Mouse (Mus musculus) lung, embryonic 15.5 days (tissue): ENCODE measurements at regions not wholly inside any gene's neighbourhood (a gene's known extent, or its start where the extent isn't known, plus 50 kb on each side); places are given as distances from the start of the nearest gene placed in this dataset.
A peak's percentile ranks its signal among the peaks of the same experiment; 100 is the strongest.

ENCODE experiments used
- ATAC-seq: fragments of 200-750 bp; cut with Nextera tagmentation; 2 replicates; pipeline ENCODE4 v1.8.0; 2017; ENCODE audit warnings: moderate number of reproducible peaks, borderline replicate concordance; ENCODE audit not compliant: low FRiP score, low TSS enrichment; ENCODE audit errors: extremely low read depth
- H3K27ac ChIP-seq: fragments of 300-500 bp; sonication (generic); 2 replicates; pipeline ENCODE4 v1.5.1; 2015; ENCODE audit warnings: moderate library complexity, mild to moderate bottlenecking, inconsistent platforms
- H3K27me3 ChIP-seq: fragments of 300-500 bp; sonication (generic); 2 replicates; pipeline ENCODE4 v1.6.1; 2015; ENCODE audit warnings: inconsistent platforms
- H3K36me3 ChIP-seq: fragments of 300-500 bp; sonication (generic); 2 replicates; pipeline ENCODE4 v1.6.1; 2015; ENCODE audit warnings: inconsistent platforms
- H3K4me1 ChIP-seq: fragments of 300-500 bp; sonication (generic); 2 replicates; pipeline ENCODE4 v1.6.1; 2015; ENCODE audit warnings: inconsistent platforms
- H3K4me2 ChIP-seq: fragments of 300-500 bp; sonication (generic); 2 replicates; pipeline ENCODE4 v1.6.1; 2015; ENCODE audit warnings: inconsistent platforms, mild to moderate bottlenecking, moderate library complexity
- H3K4me3 ChIP-seq: fragments of 300-500 bp; sonication (generic); 2 replicates; pipeline ENCODE4 v1.5.1; 2015; ENCODE audit warnings: mild to moderate bottlenecking, inconsistent platforms
- H3K9ac ChIP-seq: fragments of 300-500 bp; sonication (generic); 2 replicates; pipeline ENCODE4 v1.6.1; 2015; ENCODE audit warnings: inconsistent platforms
- H3K9me3 ChIP-seq: fragments of 300-500 bp; sonication (generic); 2 replicates; pipeline ENCODE4 v1.6.1; 2016; ENCODE audit warnings: inconsistent platforms
- WGBS: fragments of 180-500 bp; shearing (Covaris S2); methylation state at CpG from one replicate; pipeline ENCODE4 v1.1.7; 2015; 5-methylcytosine and 5-hydroxymethylcytosine counted together

- Histone ChIP-seq H3K4me3 (no peak overlapping the region), H3K4me2 (no peak overlapping the region), H3K27ac (no peak overlapping the region), H3K27me3 (no peaks in the 10 kb centered on the region), H3K9me3 (no peaks in the 10 kb centered on the region), H3K9ac (no peak overlapping the region), H3K4me1 (no peaks in the 10 kb centered on the region), H3K36me3 (no peaks in the 10 kb centered on the region)
- ATAC-seq = no peak
- 64% methylated on average over 8 of the region's 8 CpGs for WGBS
Measured at GRCm38 (mm10) chr3:148650241-148650640, 340.1 kb downstream of the Adgrl2 start.

DNA sequence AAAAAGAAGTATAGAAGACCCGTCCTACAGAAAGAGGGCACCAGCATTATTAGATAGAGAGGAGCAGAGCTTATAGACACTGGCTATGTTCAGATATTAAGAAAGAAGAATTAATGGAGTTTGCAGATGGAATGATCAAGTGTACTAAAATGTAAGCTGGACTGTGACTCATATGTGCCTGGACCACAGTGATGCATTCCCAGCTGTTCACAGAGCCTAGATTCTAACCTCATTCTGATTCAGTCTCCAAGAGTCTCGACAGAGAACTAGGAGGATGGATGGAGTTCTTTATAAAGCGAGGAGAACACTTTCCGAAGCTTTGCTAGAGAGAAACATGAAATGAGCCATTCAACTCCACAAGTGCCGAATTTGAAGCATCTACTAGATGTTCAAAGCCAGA, 345.4 kb downstream of the Adgrl2 start:
- no peaks in the 10 kb centered on the region for H3K36me3 ChIP-seq

GRCm38 (mm10) chr3:148641581-148641980, 348.8 kb downstream of the Adgrl2 start:
- H3K4me3 ChIP-seq = no peak overlapping the region
- H3K27me3 ChIP-seq = no peaks in the 10 kb centered on the region
- 62% methylated on average over 3 of the region's 3 CpGs for WGBS
- H3K27ac ChIP-seq = no peak overlapping the region
- no peak overlapping the region for H3K9ac ChIP-seq
- H3K4me2 ChIP-seq = no peak overlapping the region
- ATAC-seq = no peak
- H3K36me3 ChIP-seq = no peaks in the 10 kb centered on the region
- no peaks in the 10 kb centered on the region for H3K4me1 ChIP-seq
- H3K9me3 ChIP-seq = no peaks in the 10 kb centered on the region

More for the DNA sequence above, 345.4 kb downstream of the Adgrl2 start:
- ATAC-seq = no peak
- no peak overlapping the region for H3K27ac ChIP-seq
- no peaks in the 10 kb centered on the region for H3K27me3 ChIP-seq
- H3K4me2 ChIP-seq = no peak overlapping the region
- no peak overlapping the region for H3K9ac ChIP-seq
- H3K9me3 ChIP-seq = no peaks in the 10 kb centered on the region
- no peak overlapping the region for H3K4me3 ChIP-seq
- H3K4me1 ChIP-seq = no peaks in the 10 kb centered on the region
- 89% methylated on average over 5 of the region's 5 CpGs for WGBS

GRCm38 (mm10) chr3:148640680-148641101, 349.7 kb downstream of the Adgrl2 start:
- H3K4me1 ChIP-seq = no peaks in the 10 kb centered on the region
- no peak overlapping the region for H3K9ac ChIP-seq
- no peaks in the 10 kb centered on the region for H3K36me3 ChIP-seq
- no peaks in the 10 kb centered on the region for H3K27me3 ChIP-seq
- no peak overlapping the region for H3K4me3 ChIP-seq
- H3K27ac ChIP-seq = peak overlapping the region; percentile 29
- peak; percentile 52; the same call in 1 of the 2 replicates for ATAC-seq
- H3K9me3 ChIP-seq = no peaks in the 10 kb centered on the region
- 26% methylated on average over 3 of the region's 3 CpGs for WGBS
- H3K4me2 ChIP-seq = no peak overlapping the region

DNA sequence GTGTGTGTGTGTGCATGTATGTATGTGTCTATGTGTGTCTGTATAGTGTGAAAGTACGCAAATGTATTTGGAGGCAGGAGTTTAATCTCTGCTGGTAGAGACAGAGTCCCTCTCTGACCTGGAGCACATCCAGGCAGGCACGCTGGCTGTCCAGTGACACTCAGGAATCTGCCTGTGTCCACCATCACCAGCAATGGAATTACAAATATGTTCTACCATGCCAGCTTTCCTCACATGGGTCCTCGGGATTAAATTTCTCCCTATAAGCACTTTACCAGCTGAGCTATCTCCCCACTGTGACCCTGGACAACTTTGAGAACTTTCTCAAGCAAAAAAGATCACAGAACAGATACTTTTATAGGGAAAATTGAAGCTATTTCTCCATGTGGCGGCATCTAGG, 355.3 kb downstream of the Adgrl2 start:
- ATAC-seq = peak; percentile 28; the same call in 1 of the 2 replicates

DNA sequence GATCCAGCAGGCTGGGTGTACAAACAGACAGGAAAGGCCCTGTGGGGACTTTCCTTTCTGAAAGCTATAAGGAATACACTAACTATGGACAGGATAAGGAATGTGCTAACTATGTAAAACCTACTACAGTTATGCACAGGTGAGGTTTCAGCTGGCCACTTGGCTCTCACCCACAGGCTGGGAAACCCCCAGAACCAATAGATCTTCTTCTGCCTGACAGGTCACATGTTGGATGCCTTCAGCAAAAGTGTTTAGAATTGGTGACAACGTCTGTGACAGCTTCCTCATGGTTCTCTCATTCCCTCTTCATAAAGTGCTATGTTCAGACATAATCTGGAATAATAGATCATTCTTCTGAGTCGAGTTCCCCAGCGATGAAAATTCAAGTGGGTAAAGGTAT, 356.0 kb downstream of the Adgrl2 start:
- ATAC-seq = no peak
- Histone ChIP-seq H3K27me3 (no peaks in the 10 kb centered on the region), H3K9ac (no peak overlapping the region), H3K9me3 (no peaks in the 10 kb centered on the region), H3K4me1 (peaks cover 8% of the 10 kb centered on the region; the same call in 1 of the 2 replicates), H3K4me3 (no peak overlapping the region), H3K27ac (no peak overlapping the region), H3K4me2 (no peak overlapping the region), H3K36me3 (no peaks in the 10 kb centered on the region)
- 11% methylated on average over 3 of the region's 3 CpGs for WGBS

More for the DNA sequence above, 355.3 kb downstream of the Adgrl2 start:
- Histone ChIP-seq H3K36me3 (no peaks in the 10 kb centered on the region), H3K4me2 (no peak overlapping the region), H3K4me1 (peaks cover 8% of the 10 kb centered on the region; the same call in 1 of the 2 replicates), H3K27me3 (no peaks in the 10 kb centered on the region), H3K9me3 (no peaks in the 10 kb centered on the region), H3K4me3 (no peak overlapping the region), H3K27ac (no peak overlapping the region), H3K9ac (no peak overlapping the region)
- WGBS = 47% methylated on average over 4 of the region's 4 CpGs

DNA sequence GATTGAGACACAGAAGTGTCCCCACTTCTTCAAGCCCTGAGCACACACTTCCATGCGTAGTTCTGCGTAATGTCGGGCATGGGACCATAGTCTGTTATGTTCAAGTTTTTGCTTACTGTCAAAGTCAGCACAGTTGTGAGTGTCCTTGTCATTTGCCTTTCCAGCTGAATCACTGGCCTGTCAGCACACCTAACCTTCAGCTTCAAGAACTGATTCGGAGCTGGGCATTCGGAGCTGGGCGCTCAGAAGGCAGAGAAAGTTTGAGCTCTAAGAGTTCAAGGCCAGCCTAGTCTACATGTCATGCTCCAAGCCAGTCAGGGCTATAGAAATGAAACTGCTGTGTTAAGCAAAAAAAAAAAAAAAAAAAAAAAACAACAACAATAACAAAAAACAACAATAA, 357.1 kb downstream of the Adgrl2 start:
- H3K4me1 ChIP-seq = peaks cover 8% of the 10 kb centered on the region; the same call in 1 of the 2 replicates
- H3K4me3 ChIP-seq = no peak overlapping the region
- H3K9me3 ChIP-seq = no peaks in the 10 kb centered on the region
- H3K4me2 ChIP-seq = no peak overlapping the region
- ATAC-seq = no peak
- WGBS = 97% methylated on average over 6 of the region's 6 CpGs
- H3K9ac ChIP-seq = no peak overlapping the region
- no peak overlapping the region for H3K27ac ChIP-seq
- no peaks in the 10 kb centered on the region for H3K36me3 ChIP-seq
- H3K27me3 ChIP-seq = no peaks in the 10 kb centered on the region

- H3K4me1 ChIP-seq = peaks cover 8% of the 10 kb centered on the region; the same call in 1 of the 2 replicates
- no peak for ATAC-seq
- no peak overlapping the region for H3K9ac ChIP-seq
- H3K4me2 ChIP-seq = no peak overlapping the region
- WGBS = 86% methylated on average over 2 of the region's 2 CpGs
- no peak overlapping the region for H3K4me3 ChIP-seq
- no peak overlapping the region for H3K27ac ChIP-seq
- H3K36me3 ChIP-seq = no peaks in the 10 kb centered on the region
- no peaks in the 10 kb centered on the region for H3K9me3 ChIP-seq
- H3K27me3 ChIP-seq = no peaks in the 10 kb centered on the region
Measured at GRCm38 (mm10) chr3:148632449-148632848, 357.9 kb downstream of the Adgrl2 start.

GRCm38 (mm10) chr3:148631415-148632192, 358.8 kb downstream of the Adgrl2 start:
- Histone ChIP-seq H3K9ac (no peak overlapping the region), H3K27ac (no peak overlapping the region), H3K4me2 (no peak overlapping the region), H3K4me1 (peaks cover 8% of the 10 kb centered on the region; the same call in 1 of the 2 replicates), H3K9me3 (no peaks in the 10 kb centered on the region), H3K36me3 (no peaks in the 10 kb centered on the region), H3K4me3 (no peak overlapping the region), H3K27me3 (no peaks in the 10 kb centered on the region)
- WGBS = 48% methylated on average over 18 of the region's 18 CpGs
- ATAC-seq = no peak

DNA sequence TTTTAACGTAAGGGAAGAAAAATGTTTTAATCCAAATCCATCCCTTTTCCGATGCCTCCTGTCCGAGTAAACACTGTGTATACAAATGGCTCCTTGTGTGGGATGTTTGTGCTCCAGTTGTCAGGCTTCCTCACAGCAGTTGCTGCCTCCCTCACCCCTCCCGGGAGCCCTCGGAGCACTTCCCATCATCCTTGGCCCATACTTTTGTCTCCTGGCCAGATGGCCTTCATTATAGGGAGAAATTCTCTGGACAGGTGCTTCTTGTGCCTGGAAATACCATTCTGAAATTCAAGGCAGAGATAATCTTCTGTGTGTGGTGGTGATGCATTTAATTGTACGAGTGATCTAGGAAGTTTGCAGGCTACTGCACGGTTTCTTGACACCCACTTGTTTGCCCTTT, 359.5 kb downstream of the Adgrl2 start:
- Histone ChIP-seq H3K27me3 (no peaks in the 10 kb centered on the region), H3K36me3 (no peaks in the 10 kb centered on the region), H3K4me2 (no peak overlapping the region), H3K4me1 (peaks cover 8% of the 10 kb centered on the region; the same call in 1 of the 2 replicates), H3K9ac (no peak overlapping the region), H3K4me3 (no peak overlapping the region), H3K9me3 (no peaks in the 10 kb centered on the region), H3K27ac (no peak overlapping the region)
- no peak for ATAC-seq
- 64% methylated on average over 7 of the region's 7 CpGs for WGBS

DNA sequence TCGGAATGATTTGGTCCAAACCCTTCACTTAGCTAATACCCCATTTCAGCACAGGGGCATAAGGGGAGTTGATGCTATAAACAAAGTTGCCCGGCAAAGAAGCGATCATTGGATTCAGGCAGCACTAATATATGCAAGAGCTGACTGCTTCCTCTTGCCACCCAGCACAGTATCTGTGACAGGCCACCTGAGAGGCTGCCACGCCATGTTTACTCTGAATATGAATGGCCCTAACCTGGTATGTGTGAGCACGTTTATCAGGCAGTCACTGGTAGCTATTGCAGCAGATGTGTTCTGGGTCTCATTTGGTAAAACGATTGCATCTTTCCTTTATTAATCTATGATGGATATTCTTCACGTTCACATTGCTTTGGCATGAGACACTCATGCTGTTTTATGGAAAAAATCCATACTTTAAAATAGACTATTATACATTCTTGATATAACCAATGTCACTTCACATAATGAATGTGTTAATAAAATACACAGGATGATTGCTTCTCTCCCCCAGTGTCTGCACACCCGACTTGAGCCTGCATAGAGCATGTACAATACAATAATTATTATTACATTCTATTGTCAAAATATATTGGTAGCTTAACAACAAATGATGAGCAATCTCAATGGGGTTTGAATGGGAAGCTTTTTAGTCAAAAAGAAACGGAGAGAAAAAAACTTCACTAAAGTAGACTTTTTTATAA, 375.2 kb downstream of the Adgrl2 start:
- Histone ChIP-seq H3K4me2 (no peak overlapping the region), H3K27me3 (no peaks in the 10 kb centered on the region), H3K9ac (no peak overlapping the region), H3K4me3 (no peak overlapping the region), H3K4me1 (no peaks in the 10 kb centered on the region), H3K27ac (no peak overlapping the region), H3K36me3 (no peaks in the 10 kb centered on the region), H3K9me3 (no peaks in the 10 kb centered on the region)
- ATAC-seq = no peak
- 67% methylated on average over 9 of the region's 9 CpGs for WGBS

DNA sequence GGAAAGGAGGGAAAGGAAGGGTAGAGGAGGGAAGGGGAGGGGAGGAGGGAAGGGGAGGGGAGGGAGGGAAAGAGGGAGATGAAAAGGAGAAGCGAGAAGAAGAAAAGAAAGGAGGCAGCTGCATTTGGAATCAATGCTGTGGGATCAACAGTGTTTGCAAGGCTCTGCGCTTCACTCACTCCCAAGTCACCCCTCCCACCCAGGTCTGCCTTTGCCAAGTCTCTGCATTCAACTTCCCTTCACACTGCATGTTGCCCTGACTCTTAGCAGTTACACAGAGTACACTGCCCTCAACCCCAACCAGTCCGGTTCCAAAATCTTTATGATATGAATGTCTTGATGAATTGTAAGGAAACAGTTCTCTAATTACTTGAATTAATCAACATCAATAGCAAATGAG, 376.9 kb downstream of the Adgrl2 start:
- Histone ChIP-seq H3K36me3 (no peaks in the 10 kb centered on the region), H3K9ac (no peak overlapping the region), H3K27me3 (no peaks in the 10 kb centered on the region), H3K4me1 (no peaks in the 10 kb centered on the region), H3K9me3 (no peaks in the 10 kb centered on the region), H3K4me2 (no peak overlapping the region), H3K4me3 (no peak overlapping the region), H3K27ac (no peak overlapping the region)
- 60% methylated on average over 3 of the region's 3 CpGs for WGBS
- no peak for ATAC-seq
